Mouse (Mus musculus): ENCODE measurements around the gene Kdm4b. TPM values are rescaled to one million over a fixed set of nuclear protein-coding genes. Genes with fewer than 3 reads are reported as not detected.

Gene Kdm4b
- total RNA-seq, 4 experiments from 2014 or later: 66.4 to 71.0 (median 67.0) TPM

DNA sequence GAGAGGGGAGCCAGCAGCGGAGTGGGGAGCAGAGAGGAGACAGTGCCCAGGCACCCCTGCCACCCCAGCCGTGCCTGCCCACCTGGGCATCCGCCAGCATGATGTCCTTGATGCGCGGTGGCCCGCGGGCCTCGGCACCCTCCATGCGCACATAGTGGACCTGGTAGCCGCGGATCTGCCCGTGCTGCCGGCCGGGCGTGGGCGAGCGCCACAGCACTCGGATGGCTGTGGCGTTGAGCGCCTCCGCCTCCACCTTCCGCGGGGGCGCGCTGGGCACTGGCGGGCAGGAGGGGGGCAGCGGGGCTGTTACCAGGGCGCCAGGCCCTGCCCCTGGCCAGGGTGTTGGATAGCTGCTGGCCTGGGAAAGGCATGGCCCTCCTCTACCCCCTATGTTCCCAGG lies 102.0 kb downstream of the Kdm4b start:
- no peak for DNase-seq (ENCODE audit: low spot score in 2 of 2)

DNA sequence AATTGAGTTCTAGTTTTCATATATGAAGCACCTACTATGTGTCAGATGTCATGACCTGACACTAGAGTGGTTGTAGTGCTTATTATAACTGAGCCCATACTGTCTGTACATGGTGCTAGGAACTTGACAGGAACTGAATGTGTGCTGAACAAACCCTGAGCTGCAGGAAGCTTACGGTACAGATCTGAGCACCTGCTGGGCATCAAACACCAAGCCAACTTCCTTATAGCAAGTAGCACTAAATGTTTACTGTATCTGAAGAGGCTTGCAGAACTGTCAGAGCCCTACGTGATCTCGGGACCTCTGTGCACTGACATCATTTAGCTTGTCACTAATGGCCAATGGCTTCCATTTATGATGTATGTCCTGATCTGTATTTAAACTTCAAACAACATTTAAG lies 105.7 kb downstream of the Kdm4b start:
- no peak for DNase-seq (ENCODE audit: low spot score in 2 of 2)

DNA sequence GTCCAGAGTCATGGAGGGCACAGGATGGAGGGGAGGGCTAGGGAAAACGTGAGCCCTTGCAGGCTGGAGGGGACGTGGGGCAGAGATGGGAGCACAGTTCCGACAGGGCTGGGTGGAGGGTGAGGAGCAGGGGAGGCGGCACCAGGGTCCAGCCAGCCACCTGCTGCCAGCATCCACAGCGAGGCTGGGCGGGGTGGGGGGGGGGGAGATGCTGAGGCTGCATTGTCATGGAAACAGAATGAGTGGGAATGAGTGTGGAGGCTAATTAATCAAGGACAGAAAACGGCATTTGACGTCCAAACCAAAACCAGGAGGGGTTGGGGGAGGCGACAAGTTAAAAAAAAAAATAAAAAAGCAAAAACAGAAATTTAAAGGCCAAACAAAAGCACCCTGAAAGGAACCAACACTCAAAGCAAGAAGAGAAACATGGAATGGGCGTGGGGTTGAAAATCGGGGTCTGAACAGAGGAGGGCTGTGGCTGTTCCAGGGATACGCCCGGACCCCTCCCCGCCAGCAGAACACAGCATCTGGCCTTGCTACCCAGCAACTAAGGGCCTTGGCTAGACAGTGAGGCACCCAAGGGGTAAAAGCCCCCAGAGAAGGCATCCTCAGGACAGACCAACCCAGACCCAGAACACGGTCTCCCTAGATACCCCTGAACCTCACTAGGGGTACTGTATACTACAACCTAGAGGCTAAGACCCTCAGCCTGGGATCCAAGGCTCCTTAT lies 114.0 kb downstream of the Kdm4b start:
- DNase-seq (ENCODE audit: low spot score in 2 of 2): no peak

DNA sequence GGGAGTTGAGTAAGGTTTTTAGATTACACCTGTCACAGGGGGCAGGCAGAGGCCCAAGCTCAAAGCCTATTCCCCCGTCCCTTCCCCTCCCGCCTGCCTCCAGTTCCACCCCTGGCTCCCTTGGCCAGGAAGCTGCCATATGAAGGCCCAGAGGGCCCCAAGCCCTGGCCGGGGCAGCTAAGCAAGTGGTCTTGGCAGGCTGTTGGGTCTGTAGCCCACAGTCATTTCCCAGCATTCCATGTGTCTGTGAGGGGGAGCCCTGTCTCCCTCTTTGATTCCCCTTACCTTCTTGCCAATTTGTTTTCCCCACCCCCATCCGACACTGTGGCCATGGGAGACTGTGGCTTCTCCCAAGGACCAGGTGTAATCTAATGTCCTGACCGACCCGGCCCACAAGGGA lies 116.5 kb downstream of the Kdm4b start:
- DNase-seq (ENCODE audit: low spot score in 2 of 2): no peak

DNA sequence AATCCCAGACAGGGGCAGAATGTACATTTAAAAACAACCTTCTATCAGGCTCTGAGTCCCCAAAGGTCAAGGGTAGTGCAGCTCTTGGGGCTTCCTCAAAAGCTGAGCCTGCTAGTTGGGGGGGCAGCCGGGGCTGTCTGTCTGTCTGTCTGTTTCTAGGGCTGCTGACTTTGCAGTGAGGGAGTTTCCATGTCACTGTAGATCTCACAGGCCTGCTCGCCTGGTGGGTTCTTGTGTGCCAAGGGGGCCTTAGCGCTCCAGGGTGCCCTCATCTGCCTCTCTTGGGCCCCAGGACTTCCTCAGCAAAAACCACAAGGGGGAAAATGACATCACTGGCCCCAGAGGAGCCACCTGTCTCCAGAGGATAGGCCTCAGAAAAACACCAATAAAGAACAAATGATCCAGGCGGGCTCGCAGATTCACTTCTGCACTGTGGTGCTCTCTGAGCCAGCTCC lies 117.5 kb downstream of the Kdm4b start:
- no peak for DNase-seq (ENCODE audit: low spot score in 2 of 2)

DNA sequence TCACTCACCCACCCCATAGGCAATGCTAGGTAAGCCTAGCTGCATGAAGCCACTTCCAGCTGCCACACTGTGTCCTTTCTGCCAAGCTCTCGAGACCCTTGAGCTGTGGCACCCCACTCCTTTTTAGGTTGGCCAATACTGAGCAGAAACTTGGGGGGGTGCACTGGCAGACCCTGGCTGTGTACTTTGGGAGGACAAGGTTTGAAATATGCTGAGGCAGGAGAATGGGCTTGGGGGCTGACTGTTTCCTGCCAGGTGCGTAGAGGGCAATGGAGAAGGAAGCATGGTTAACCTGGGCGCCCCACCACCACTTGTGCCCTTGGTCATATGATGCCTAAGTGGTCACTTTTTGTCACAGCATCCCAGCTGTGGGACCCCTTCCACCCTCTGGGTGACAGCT lies 118.9 kb downstream of the Kdm4b start:
- no peak for DNase-seq (ENCODE audit: low spot score in 2 of 2)

DNA sequence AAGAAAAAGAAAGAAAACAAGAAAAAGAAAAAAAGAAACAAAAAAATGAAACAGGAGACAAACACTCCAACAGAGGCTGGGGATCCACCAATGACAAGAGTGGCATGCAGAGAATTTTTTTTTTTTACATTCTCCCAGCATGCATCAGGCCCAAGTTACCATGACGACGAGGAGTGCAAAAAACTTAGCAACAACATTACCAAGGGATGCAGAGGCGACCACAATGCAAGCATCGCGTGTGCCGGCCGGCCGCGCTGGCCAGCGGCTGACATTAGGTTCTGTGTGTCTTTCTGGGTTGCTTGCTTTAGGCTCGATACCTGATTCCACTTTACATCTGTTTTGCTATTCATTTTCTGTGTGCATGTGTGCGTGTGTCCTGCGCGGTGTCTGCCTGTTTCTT lies 119.5 kb downstream of the Kdm4b start:
- peak in 1 of 2 experiments; percentile 69 for DNase-seq (ENCODE audit: low spot score in 2 of 2)

DNA sequence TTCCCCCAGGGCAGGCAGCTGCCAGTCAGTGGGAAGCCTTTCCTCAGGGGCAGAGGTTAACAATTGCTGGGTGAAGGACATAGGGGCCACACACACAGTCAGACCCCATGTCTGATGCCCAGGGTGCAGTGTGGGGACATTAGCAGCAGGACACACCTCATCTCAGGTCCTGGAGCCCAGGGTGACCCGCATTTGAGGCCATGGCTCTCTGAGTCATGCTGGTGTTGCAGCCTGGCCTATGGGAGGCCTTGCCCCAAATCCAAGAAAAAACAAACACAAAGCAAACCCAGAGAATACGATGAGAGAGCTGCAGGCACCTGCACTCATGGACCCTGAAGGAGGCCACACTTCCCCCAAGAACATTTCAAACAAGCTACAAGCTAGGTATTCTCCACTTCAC lies 121.9 kb downstream of the Kdm4b start:
- no peak for DNase-seq (ENCODE audit: low spot score in 2 of 2)

Small RNA genes lying within 50 kb of the gene (microRNA-seq; reads per million reads assigned to microRNA genes)
- gene Mir6977: 0.88 to 1.5 reads per million in 2 experiments

Other genes starting within 250 kb of the Kdm4b start
- gene Hdgfl2, start 246.4 kb upstream of the Kdm4b start, total RNA-seq (2022): 100 to 1,000 TPM in 3 of 4 experiments, 10 to 100 TPM in 1; 95.3 to 115 (median 104) TPM
- 10 to 100 TPM in 1 of 4 experiments, 1 to 10 TPM in 3; 4.7 to 14.9 (median 7.5) TPM for gene Plin4, start 216.3 kb upstream of the Kdm4b start, total RNA-seq (2022)
- gene Plin5, start 208.5 kb upstream of the Kdm4b start, total RNA-seq (2022): under 1 TPM; 0.81 to 0.96 (median 0.93) TPM
- gene Lrg1, start 204.1 kb upstream of the Kdm4b start, total RNA-seq (2022): 1 to 10 TPM; 1.5 to 3.4 (median 2.0) TPM
- gene Sema6b, start 185.7 kb upstream of the Kdm4b start, total RNA-seq (2022): 100 to 1,000 TPM; 116 to 130 (median 121) TPM
- gene Tnfaip8l1, start 163.6 kb upstream of the Kdm4b start, total RNA-seq (2022): 1 to 10 TPM; 6.1 to 8.9 (median 7.1) TPM
- 10 to 100 TPM; 36.8 to 38.3 (median 37.5) TPM for gene Mydgf, start 142.1 kb upstream of the Kdm4b start, total RNA-seq (2022)
- gene Dpp9, start 107.2 kb upstream of the Kdm4b start, total RNA-seq (2022): 10 to 100 TPM; 56.1 to 61.3 (median 59.8) TPM
- gene Fem1a, start 69.3 kb upstream of the Kdm4b start, total RNA-seq (2022): 10 to 100 TPM; 33.1 to 34.5 (median 33.8) TPM
- 1 to 10 TPM; 5.7 to 8.4 (median 6.5) TPM for gene Ticam1, start 49.3 kb upstream of the Kdm4b start, total RNA-seq (2022)
- 10 to 100 TPM; 14.6 to 18.2 (median 15.4) TPM for gene Plin3, start 33.2 kb upstream of the Kdm4b start, total RNA-seq (2022)
- gene Arrdc5, start 25.8 kb upstream of the Kdm4b start, total RNA-seq (2022): not detected
- 1 to 10 TPM in 2 of 4 experiments, under 1 TPM in 2; 0.80 to 1.8 (median 1.3) TPM for gene Uhrf1, start 22.7 kb upstream of the Kdm4b start, total RNA-seq (2022)
- 100 to 1,000 TPM; 559 to 588 (median 565) TPM for gene Ptprs, start 150.4 kb downstream of the Kdm4b start, total RNA-seq (2022)
- gene Znrf4, start 186.4 kb downstream of the Kdm4b start, total RNA-seq (2022): not detected
- gene Gm20219, start 228.3 kb downstream of the Kdm4b start, total RNA-seq (2022): 1 to 10 TPM; 1.1 to 1.8 (median 1.4) TPM

Measured in left cerebral cortex, adult 8-10 months (tissue).